Mouse (Mus musculus): ENCODE data around the gene Cep95.

Gene Cep95

GRCm38 (mm10) chr11:106815331-106815730, 26.3 kb downstream of the Cep95 start:
- no peak for DNase-seq

GRCm38 (mm10) chr11:106815761-106816160, 26.7 kb downstream of the Cep95 start:
- no peak for DNase-seq

GRCm38 (mm10) chr11:106816316-106816715, 27.3 kb downstream of the Cep95 start:
- no peak for DNase-seq

GRCm38 (mm10) chr11:106817156-106817555, 28.1 kb downstream of the Cep95 start:
- no peak for DNase-seq

- no peak for DNase-seq
These were observed 28.8 kb downstream of the Cep95 start for GRCm38 (mm10) chr11:106817808-106818207.

- DNase-seq = peak; percentile 59
These were observed 29.3 kb downstream of the Cep95 start for GRCm38 (mm10) chr11:106818341-106818740.

GRCm38 (mm10) chr11:106819595-106819994, 30.5 kb downstream of the Cep95 start:
- no peak for DNase-seq

GRCm38 (mm10) chr11:106820252-106820651, 31.2 kb downstream of the Cep95 start:
- DNase-seq = peak; percentile 38

GRCm38 (mm10) chr11:106820972-106821371, 31.9 kb downstream of the Cep95 start:
- peak; percentile 74 for DNase-seq

GRCm38 (mm10) chr11:106821397-106821796, 32.3 kb downstream of the Cep95 start:
- no peak for DNase-seq

- DNase-seq = no peak
These were observed 33.4 kb downstream of the Cep95 start for GRCm38 (mm10) chr11:106822491-106822890.

GRCm38 (mm10) chr11:106822911-106823310, 33.9 kb downstream of the Cep95 start:
- DNase-seq = no peak

GRCm38 (mm10) chr11:106823741-106824140, 34.7 kb downstream of the Cep95 start:
- DNase-seq = no peak

GRCm38 (mm10) chr11:106824403-106824802, 35.4 kb downstream of the Cep95 start:
- no peak for DNase-seq

GRCm38 (mm10) chr11:106828079-106828478, 39.0 kb downstream of the Cep95 start:
- DNase-seq = no peak

GRCm38 (mm10) chr11:106842002-106842401, 53.0 kb downstream of the Cep95 start:
- DNase-seq = peak; percentile 77

- no peak for DNase-seq
These were observed 62.4 kb downstream of the Cep95 start for GRCm38 (mm10) chr11:106851438-106851837.

Data from kidney, adult 9 months (tissue).